Comparison of ENCODE assay signal across 10 mouse cellular contexts in the genomic region with DNA sequence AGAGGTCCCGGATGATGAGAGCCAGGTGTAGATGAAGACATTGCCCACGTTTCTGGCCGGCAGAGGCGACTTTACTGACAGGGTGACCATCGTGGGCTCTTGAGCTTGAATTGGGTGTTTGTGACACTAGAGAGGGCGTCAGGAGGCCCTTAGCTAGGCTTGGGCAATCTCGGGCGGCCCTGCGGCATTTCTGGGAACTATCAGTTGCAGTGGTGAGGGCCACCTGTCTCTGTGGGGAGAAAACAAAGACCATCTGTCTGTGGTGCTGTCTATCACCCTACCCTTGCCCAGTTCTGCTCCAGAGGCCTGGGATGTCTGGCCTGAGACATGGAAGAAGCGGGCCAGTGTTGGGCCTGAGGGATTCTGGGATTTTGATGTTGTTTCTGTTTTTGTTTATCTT.
DNase-seq lines count a peak whose midpoint lies in the region; ATAC-seq lines count a peak whose summit lies in the region.
"Had no signal": no experiment of that assay in that cellular context is flagged by ENCODE, and none has a peak within 500 bp of the region (broad histone marks: within the 10 kb centered on the region; RNA-seq: fewer than 3 reads in every experiment).

No protein-coding gene starts in this region.

- no peak for DNase-seq in heart, embryonic 10.5 days (ENCODE audit: low spot score)
- no peak for DNase-seq in heart, adult 11 months
- DNase-seq in embryonic facial prominence, embryonic 11.5 days (ENCODE audit: low spot score), result no peak
- DNase-seq in limb, embryonic 10.5 days (ENCODE audit: low spot score), result no peak
- no peak for DNase-seq in midbrain, embryonic 11.5 days (ENCODE audit: low spot score, missing footprints)
- no peak for DNase-seq in urinary bladder, postnatal 4 days (ENCODE audit: low spot score in 2 of 2)
- no peak for DNase-seq in adrenal gland, postnatal 4 days (ENCODE audit: low spot score in 2 of 2)
- DNase-seq in gastrocnemius, adult 8-10 months (ENCODE audit: low spot score in 2 of 2), result no peak
- DNase-seq: cerebellum, adult 11-12 months had no signal

- H3K9ac ChIP-seq in embryonic facial prominence, embryonic 11.5 days (replicated peaks; ENCODE audit: low read length), result peak overlapping the region; percentile 79; the same call in 1 of the 2 replicates
- peak overlapping the region; percentile 69 for H3K9ac ChIP-seq in midbrain, embryonic 11.5 days (ENCODE audit: low read length)

- H3K4me2 ChIP-seq in embryonic facial prominence, embryonic 11.5 days (ENCODE audit: low read depth, low read length), result peak overlapping the region; percentile 73; the same call in 1 of the 2 replicates
- peak overlapping the region; percentile 60 for H3K4me2 ChIP-seq in midbrain, embryonic 11.5 days

- H3K9me3 ChIP-seq in heart, embryonic 10.5 days, result no peaks in the 10 kb centered on the region
- H3K9me3 ChIP-seq in embryonic facial prominence, embryonic 11.5 days (replicated peaks; ENCODE audit: control insufficient read depth, low read length), result no peaks in the 10 kb centered on the region
- no peaks in the 10 kb centered on the region for H3K9me3 ChIP-seq in limb, embryonic 10.5 days (replicated peaks)
- H3K9me3 ChIP-seq in midbrain, embryonic 11.5 days (ENCODE audit: control insufficient read depth, low read length), result no peaks in the 10 kb centered on the region

- 40% methylated on average over 10 of the region's 10 CpGs for WGBS in heart, embryonic 10.5 days
- 74% methylated on average over 10 of the region's 10 CpGs for WGBS in embryonic facial prominence, embryonic 11.5 days
- 75% methylated on average over 10 of the region's 10 CpGs for WGBS in limb, embryonic 10.5 days
- WGBS in midbrain, embryonic 11.5 days, result 82% methylated on average over 10 of the region's 10 CpGs

- peak overlapping the region; percentile 89 for H3K27ac ChIP-seq in heart, embryonic 10.5 days
- H3K27ac ChIP-seq in embryonic facial prominence, embryonic 11.5 days (replicated peaks; ENCODE audit: low read depth, low read length), result no peak overlapping the region; the same call in 1 of the 2 replicates
- peak overlapping the region; percentile 94 for H3K27ac ChIP-seq in limb, embryonic 10.5 days
- peak overlapping the region; percentile 71; the same call in 1 of the 2 replicates for H3K27ac ChIP-seq in midbrain, embryonic 11.5 days (ENCODE audit: low read depth, low read length)
- H3K27ac ChIP-seq: macrophage had no signal

- peak overlapping the region; percentile 54 for H3K4me3 ChIP-seq in heart, embryonic 10.5 days
- no peak overlapping the region for H3K4me3 ChIP-seq in embryonic facial prominence, embryonic 11.5 days (ENCODE audit: low read depth, low read length)
- peak overlapping the region; percentile 51 for H3K4me3 ChIP-seq in limb, embryonic 10.5 days
- H3K4me3 ChIP-seq in midbrain, embryonic 11.5 days (ENCODE audit: low read depth, low read length), result no peak overlapping the region

- ATAC-seq in embryonic facial prominence, embryonic 11.5 days (replicated peaks; ENCODE audit: insufficient number of reproducible peaks, low FRiP score, low TSS enrichment, low read depth), result no peak
- ATAC-seq in midbrain, embryonic 11.5 days (ENCODE audit: low FRiP score), result peak; percentile 33

- no peaks in the 10 kb centered on the region for H3K36me3 ChIP-seq in heart, embryonic 10.5 days
- H3K36me3 ChIP-seq in embryonic facial prominence, embryonic 11.5 days (replicated peaks; ENCODE audit: control insufficient read depth, insufficient read depth, low read depth, low read length), result no peaks in the 10 kb centered on the region
- H3K36me3 ChIP-seq in limb, embryonic 10.5 days, result no peaks in the 10 kb centered on the region
- H3K36me3 ChIP-seq in midbrain, embryonic 11.5 days (ENCODE audit: control insufficient read depth, insufficient read depth, low read length), result no peaks in the 10 kb centered on the region

- H3K4me1 ChIP-seq in heart, embryonic 10.5 days, result peaks cover 42% of the 10 kb centered on the region
- H3K4me1 ChIP-seq in embryonic facial prominence, embryonic 11.5 days (ENCODE audit: control insufficient read depth, insufficient read depth, low read length), result peaks cover 4% of the 10 kb centered on the region; the same call in 1 of the 2 replicates
- H3K4me1 ChIP-seq in limb, embryonic 10.5 days, result peaks cover 34% of the 10 kb centered on the region
- H3K4me1 ChIP-seq in midbrain, embryonic 11.5 days (ENCODE audit: control insufficient read depth, insufficient read depth, low read length), result peaks cover 14% of the 10 kb centered on the region

- no peaks in the 10 kb centered on the region for H3K27me3 ChIP-seq in heart, embryonic 10.5 days (ENCODE audit: insufficient read depth, poor library complexity, severe bottlenecking)
- no peaks in the 10 kb centered on the region for H3K27me3 ChIP-seq in embryonic facial prominence, embryonic 11.5 days (ENCODE audit: control insufficient read depth, insufficient read depth, low read length)
- H3K27me3 ChIP-seq in limb, embryonic 10.5 days (ENCODE audit: low read depth, poor library complexity, severe bottlenecking), result no peaks in the 10 kb centered on the region
- no peaks in the 10 kb centered on the region for H3K27me3 ChIP-seq in midbrain, embryonic 11.5 days (ENCODE audit: control insufficient read depth, insufficient read depth, low read length)

Comparison
In these comparisons a context has a peak if more than half of its experiments do, and no peak if none do; other contexts are left out.
1. H3K4me3 ChIP-seq: peak in heart, embryonic 10.5 days (single experiment) and limb, embryonic 10.5 days (single experiment); none in embryonic facial prominence, embryonic 11.5 days (single experiment) and midbrain, embryonic 11.5 days (single experiment).